Mouse (Mus musculus): Measurements from ENCODE around the gene Olfr26. TPM values are rescaled to one million over a fixed set of nuclear protein-coding genes. Genes with fewer than 3 reads are reported as not detected.
"Not testable (repeated sequence)": the region's sequence is repeated elsewhere in the genome, so short reads cannot be mapped to it uniquely, and the experiment has no call there.

Gene Olfr26
- polyA plus RNA-seq (2012; rRNA removed) = not detected in 2 replicates

DNA sequence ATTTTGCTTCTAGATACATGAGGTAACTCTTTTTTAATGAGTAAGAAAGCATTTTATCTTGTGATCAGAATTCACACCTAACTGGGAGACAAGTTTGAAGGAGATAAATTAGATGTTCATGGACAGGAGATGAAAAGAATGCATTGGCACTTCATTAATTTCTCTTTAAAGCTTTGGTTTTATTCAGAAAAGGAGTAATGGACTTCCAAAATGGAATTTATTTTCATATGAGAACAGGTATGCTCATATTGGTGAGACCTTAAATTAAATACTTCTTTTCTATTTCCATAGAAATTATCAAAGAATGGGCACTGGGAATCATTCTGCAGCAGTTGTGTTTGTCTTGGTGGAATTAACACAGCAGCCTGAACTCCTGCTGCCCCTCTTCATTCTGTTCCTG is at the start of gene Olfr26:
Gene Olfr26, plus strand, starts transcription at position 301 of the 400 bp plus-strand sequence.
- DNase-seq (ENCODE audit: low read depth) = no peak
- TF ChIP-seq CTCF (IDR thresholded peaks at IDR 0.05; ENCODE audit: borderline replicate concordance, extremely low read depth, insufficient read depth, insufficient read length) (no peak), POLR2A (IDR thresholded peaks at IDR 0.05; ENCODE audit: borderline replicate concordance, extremely low read depth, insufficient read depth, insufficient read length, poor library complexity, severe bottlenecking) (no peak)

DNA sequence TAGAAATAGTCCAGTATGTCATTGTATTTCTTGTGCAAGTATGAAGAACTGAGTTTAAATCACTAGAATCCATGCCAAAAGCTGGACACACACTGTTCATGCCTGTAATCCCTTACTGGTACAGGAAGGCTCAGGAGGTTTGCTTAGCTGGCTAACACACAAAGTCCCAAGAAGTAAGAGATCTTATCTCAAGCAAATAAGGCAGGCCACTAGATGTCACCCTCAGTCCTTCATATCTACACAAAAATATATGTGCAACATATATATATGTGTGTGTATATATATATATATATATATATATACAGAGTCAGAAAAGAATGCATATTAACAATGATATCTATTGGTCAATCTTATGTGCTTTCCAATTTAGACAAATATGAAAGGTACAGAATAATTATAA is 49.2 kb upstream of the Olfr26 start:
- TF ChIP-seq POLR2A (IDR thresholded peaks at IDR 0.05; ENCODE audit: borderline replicate concordance, extremely low read depth, insufficient read depth, insufficient read length, poor library complexity, severe bottlenecking) (no peak), CTCF (IDR thresholded peaks at IDR 0.05; ENCODE audit: borderline replicate concordance, extremely low read depth, insufficient read depth, insufficient read length) (no peak)
- peak; percentile 56 for DNase-seq (ENCODE audit: low read depth)

DNA sequence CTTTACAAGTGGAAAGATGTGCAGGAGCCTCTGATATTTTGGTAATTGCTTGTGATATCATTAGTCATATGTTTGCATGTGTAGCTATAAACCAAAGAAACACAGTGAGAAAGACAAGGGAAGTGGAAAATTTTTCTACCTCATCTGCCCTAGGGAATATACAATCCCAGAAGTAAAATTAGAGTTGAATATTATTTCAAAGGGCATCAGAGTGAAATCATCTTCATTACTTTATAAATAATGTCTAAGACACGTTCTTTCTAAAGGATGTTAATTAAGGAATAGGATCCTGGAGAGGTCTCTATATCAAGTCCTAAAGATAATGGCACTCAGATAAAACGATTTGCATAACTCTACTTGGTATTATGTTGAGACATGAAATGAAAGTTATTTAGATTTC is 40.5 kb upstream of the Olfr26 start, which contains the start of gene Olfr922:
Gene Olfr922, plus strand, starts transcription at position 301 of the 400 bp plus-strand sequence.
- no peak for DNase-seq (ENCODE audit: low read depth)
- TF ChIP-seq POLR2A (IDR thresholded peaks at IDR 0.05; ENCODE audit: borderline replicate concordance, extremely low read depth, insufficient read depth, insufficient read length, poor library complexity, severe bottlenecking) (no peak), CTCF (IDR thresholded peaks at IDR 0.05; ENCODE audit: borderline replicate concordance, extremely low read depth, insufficient read depth, insufficient read length) (no peak)

DNA sequence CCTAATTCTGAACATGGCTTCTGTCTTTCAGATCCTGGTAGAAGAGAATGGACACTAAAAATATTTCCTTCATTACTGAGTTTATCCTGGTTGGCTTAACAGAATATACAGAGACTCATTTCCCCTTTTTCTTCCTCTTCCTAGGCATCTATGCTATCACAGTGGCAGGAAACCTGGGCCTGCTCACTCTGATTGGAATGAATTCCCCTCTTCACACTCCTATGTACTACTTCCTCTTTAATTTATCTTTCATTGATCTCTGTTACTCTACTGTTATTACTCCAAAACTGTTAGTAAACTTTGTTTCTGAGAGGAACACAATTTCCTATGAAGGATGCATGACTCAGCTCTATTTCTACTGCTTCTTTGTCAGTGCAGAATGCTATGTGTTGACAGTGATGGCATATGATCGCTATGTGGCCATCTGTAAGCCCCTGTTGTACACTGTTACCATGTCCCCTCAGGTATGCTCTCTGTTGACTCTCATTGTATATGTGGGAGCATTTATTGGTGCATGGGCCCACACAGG is 39.3 kb upstream of the Olfr26 start:
- DNase-seq (ENCODE audit: low read depth) = no peak
- no peak for TF ChIP-seq POLR2A (IDR thresholded peaks at IDR 0.05; ENCODE audit: borderline replicate concordance, extremely low read depth, insufficient read depth, insufficient read length, poor library complexity, severe bottlenecking)
- no peak for TF ChIP-seq CTCF (IDR thresholded peaks at IDR 0.05; ENCODE audit: borderline replicate concordance, extremely low read depth, insufficient read depth, insufficient read length)

DNA sequence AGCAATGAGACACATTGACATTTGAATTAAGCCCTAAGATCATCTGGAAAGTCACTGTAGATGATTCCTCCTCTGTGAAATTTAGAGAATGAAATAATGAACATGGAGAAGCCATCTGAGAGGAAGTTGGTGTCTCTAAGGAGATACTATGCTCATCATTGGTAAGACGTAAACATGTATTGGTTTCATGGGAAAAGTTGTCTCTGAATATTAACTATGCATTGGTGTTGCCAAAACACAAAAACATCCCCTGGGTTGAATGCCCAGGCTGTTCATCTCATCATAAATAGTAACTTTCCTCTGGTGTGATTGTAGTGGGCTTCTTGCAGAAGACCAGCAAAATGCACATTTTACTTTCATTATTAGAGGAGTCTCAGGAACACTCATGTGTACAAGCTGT is 28.6 kb upstream of the Olfr26 start, which contains the start of gene Olfr923:
Gene Olfr923, plus strand, starts transcription at position 301 of the 400 bp plus-strand sequence.
- DNase-seq (ENCODE audit: low read depth) = no peak
- TF ChIP-seq POLR2A (IDR thresholded peaks at IDR 0.05; ENCODE audit: borderline replicate concordance, extremely low read depth, insufficient read depth, insufficient read length, poor library complexity, severe bottlenecking) = no peak
- no peak for TF ChIP-seq CTCF (IDR thresholded peaks at IDR 0.05; ENCODE audit: borderline replicate concordance, extremely low read depth, insufficient read depth, insufficient read length)

DNA sequence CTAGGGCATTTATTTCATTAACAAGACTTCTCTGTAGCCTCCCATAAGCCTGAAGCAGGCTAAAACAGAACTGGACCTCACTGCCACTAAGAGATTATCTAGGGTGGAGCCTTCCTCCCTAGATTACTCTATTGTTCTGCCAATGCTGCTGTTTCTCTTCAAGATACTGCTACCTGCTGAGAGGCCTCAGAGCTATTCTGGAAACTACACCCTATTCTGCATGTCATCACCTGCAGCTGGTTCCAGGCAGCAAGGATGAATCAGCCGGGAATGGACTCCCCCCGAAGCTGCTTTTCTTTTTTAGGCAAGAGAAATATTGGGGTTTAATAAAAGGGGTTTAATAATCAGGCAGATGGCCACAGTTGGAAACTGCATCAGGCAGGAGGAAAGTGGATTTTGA is 21.8 kb upstream of the Olfr26 start:
- no peak for TF ChIP-seq CTCF (IDR thresholded peaks at IDR 0.05; ENCODE audit: borderline replicate concordance, extremely low read depth, insufficient read depth, insufficient read length)
- TF ChIP-seq POLR2A (IDR thresholded peaks at IDR 0.05; ENCODE audit: borderline replicate concordance, extremely low read depth, insufficient read depth, insufficient read length, poor library complexity, severe bottlenecking) = no peak

DNA sequence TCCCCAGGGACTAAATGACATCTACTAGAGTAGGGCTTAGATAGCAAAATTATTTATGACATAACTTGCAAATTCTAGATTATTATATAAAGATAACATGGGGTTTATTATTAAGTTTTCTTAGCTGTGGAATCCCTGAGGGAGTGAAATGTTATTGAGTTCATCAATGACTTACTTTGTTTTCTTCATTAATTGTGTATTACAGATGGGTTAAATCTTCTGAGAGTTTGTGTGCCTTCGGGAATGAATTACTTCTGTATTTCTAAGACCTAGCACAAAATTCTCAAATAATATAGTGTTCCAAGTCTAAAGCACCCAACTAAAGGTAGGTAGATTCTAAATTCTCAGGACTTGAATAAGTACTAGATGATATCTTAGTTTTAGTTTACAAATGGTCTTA is 10.7 kb upstream of the Olfr26 start, which contains the start of gene Olfr924:
Gene Olfr924, plus strand, starts transcription at position 301 of the 400 bp plus-strand sequence.
- TF ChIP-seq CTCF (IDR thresholded peaks at IDR 0.05; ENCODE audit: borderline replicate concordance, extremely low read depth, insufficient read depth, insufficient read length) (no peak), POLR2A (IDR thresholded peaks at IDR 0.05; ENCODE audit: borderline replicate concordance, extremely low read depth, insufficient read depth, insufficient read length, poor library complexity, severe bottlenecking) (no peak)
- DNase-seq (ENCODE audit: low read depth) = no peak

More for the DNA sequence above, 21.8 kb upstream of the Olfr26 start:
- DNase-seq (ENCODE audit: low read depth) = no peak

DNA sequence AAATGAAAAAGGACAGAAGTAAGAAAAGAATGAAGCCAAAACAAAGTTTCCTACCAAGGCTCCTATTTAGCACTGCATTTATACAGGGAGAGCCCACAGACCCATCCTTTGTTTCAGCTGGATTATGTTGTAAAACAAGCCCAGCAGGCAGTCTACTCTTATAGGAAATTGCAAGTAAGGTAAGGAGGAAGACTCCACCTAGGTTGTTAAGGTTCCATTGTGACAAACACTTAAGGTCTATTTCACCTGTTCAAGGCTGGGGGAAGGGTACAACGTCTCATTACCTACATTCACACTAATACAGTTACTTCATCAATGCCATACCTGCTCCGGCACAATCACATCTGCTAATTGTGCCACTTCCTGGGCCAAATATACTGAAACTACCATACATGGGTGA is 20.0 kb downstream of the Olfr26 start:
- DNase-seq (ENCODE audit: low read depth) = not testable (repeated sequence)

DNA sequence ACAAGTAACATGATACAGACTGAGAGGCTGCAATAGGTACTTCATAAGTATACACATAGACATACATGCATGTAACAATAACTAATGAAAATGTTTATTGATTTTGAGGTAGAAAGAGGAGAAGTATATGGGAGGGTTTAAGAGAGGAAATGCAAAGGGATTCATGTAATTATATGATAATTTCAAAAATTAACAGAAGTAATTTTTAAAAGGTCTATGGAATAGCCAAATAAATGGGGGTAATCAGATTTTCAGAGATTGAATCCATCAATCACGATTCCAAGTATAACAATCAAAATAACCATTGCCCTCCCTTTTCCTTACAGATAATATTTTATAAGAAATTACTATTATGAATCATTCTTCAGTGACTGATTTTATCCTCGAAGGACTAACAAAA is 22.0 kb downstream of the Olfr26 start, which contains the start of gene Olfr926:
Gene Olfr926, plus strand, starts transcription at position 301 of the 400 bp plus-strand sequence.
- DNase-seq (ENCODE audit: low read depth) = no peak
- no peak for TF ChIP-seq POLR2A (IDR thresholded peaks at IDR 0.05; ENCODE audit: borderline replicate concordance, extremely low read depth, insufficient read depth, insufficient read length, poor library complexity, severe bottlenecking)
- TF ChIP-seq CTCF (IDR thresholded peaks at IDR 0.05; ENCODE audit: borderline replicate concordance, extremely low read depth, insufficient read depth, insufficient read length) = no peak

Other genes with a start within 250 kb of the Olfr26 start
- not detected in 2 replicates for gene Olfr914, start 250.0 kb upstream of the Olfr26 start, polyA plus RNA-seq (2012; rRNA removed)
- not detected in 2 replicates for gene Olfr916, start 195.2 kb upstream of the Olfr26 start, polyA plus RNA-seq (2012; rRNA removed)
- not detected in 2 replicates for gene Olfr917, start 189.2 kb upstream of the Olfr26 start, polyA plus RNA-seq (2012; rRNA removed)
- not detected in 2 replicates for gene Olfr918, start 180.5 kb upstream of the Olfr26 start, polyA plus RNA-seq (2012; rRNA removed)
- gene Olfr919, start 151.4 kb upstream of the Olfr26 start, polyA plus RNA-seq (2012; rRNA removed) = not detected in 2 replicates
- 5.2 and 6.5 TPM in 2 replicates for gene Vwa5a, start 136.8 kb upstream of the Olfr26 start, polyA plus RNA-seq (2012; rRNA removed)
- gene Olfr920, start 102.8 kb upstream of the Olfr26 start, polyA plus RNA-seq (2012; rRNA removed) = 0.04 and 0.06 TPM in 2 replicates
- gene Olfr921, start 82.0 kb upstream of the Olfr26 start, polyA plus RNA-seq (2012; rRNA removed) = not detected in 2 replicates
- gene Olfr922, start 40.4 kb upstream of the Olfr26 start, polyA plus RNA-seq (2012; rRNA removed) = not detected in 2 replicates
- not detected in 2 replicates for gene Olfr923, start 28.5 kb upstream of the Olfr26 start, polyA plus RNA-seq (2012; rRNA removed)
- gene Olfr924, start 10.6 kb upstream of the Olfr26 start, polyA plus RNA-seq (2012; rRNA removed) = not detected in 2 replicates
- not detected in 2 replicates for gene Olfr926, start 22.1 kb downstream of the Olfr26 start, polyA plus RNA-seq (2012; rRNA removed)
- not detected in 2 replicates for gene Olfr930, start 74.7 kb downstream of the Olfr26 start, polyA plus RNA-seq (2012; rRNA removed)
- not detected in 2 replicates for gene Olfr933, start 117.3 kb downstream of the Olfr26 start, polyA plus RNA-seq (2012; rRNA removed)
- gene Olfr934, start 133.3 kb downstream of the Olfr26 start, polyA plus RNA-seq (2012; rRNA removed) = not detected in 2 replicates
- gene Olfr935, start 144.6 kb downstream of the Olfr26 start, polyA plus RNA-seq (2012; rRNA removed) = not detected in 2 replicates
- gene Olfr146, start 168.3 kb downstream of the Olfr26 start, polyA plus RNA-seq (2012; rRNA removed) = not detected in 2 replicates
- not detected in 2 replicates for gene Olfr937, start 209.9 kb downstream of the Olfr26 start, polyA plus RNA-seq (2012; rRNA removed)
- gene Olfr938, start 223.8 kb downstream of the Olfr26 start, polyA plus RNA-seq (2012; rRNA removed) = not detected in 2 replicates